Mouse (Mus musculus) embryo, embryonic 10.5 days (tissue): Measurements from ENCODE around the gene Dnajc22.
A peak's percentile ranks its signal among the peaks of the same experiment; 100 is the strongest.
"Not testable (repeated sequence)": the region's sequence is repeated elsewhere in the genome, so short reads cannot be mapped to it uniquely, and the experiment has no call there.

ENCODE experiments used
- DNase-seq: peaks from one replicate; pipeline ENCODE4 v3.0.0-alpha.2; 2015; ENCODE audit warnings: low spot score

Gene Dnajc22

DNA sequence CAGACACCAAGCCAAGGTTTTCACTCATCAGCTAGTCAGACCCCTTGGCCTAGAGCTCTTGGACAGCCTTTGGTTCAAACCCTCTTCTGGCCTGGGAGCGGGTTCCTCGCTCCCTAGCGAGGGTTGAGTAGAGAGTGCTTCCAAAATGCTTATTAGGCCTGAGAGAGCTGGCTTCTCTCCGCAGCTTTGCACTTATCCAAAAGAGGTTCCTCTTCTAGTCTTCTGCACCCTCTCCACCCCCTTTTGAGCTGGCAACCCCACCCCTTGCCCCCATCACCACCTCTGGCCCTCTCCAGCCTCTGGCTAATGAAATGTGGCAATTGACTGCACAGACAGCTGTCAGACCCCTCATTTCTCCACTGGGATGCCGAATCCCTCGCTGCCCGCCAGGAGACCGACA lies at the start of gene Dnajc22:
Dnajc22 (plus strand) TSS at position 301 of the 400 bp plus-strand sequence.
- no peak for DNase-seq

GRCm38 (mm10) chr15:99044854-99045253 lies 48.1 kb upstream of the Dnajc22 start:
- peak; percentile 49 for DNase-seq

DNA sequence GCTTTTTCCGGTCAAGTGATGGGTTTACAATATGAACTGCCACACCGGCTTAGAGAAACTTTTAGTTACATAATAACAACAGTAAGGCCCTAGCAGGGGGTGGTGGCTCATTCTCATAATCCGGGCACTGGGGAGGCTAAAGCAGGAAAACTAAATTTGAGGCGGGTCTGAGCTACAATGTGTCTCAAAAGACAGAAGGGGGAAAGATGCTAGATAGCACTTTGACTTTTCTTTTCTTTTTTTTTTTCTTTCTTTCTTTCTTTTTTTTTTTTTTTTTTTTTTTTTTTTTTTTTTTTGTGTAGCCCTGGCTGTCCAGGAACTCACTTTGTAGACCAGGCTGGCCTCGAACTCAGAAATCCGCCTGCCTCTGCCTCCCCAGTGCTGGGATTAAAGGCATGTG lies 47.2 kb upstream of the Dnajc22 start:
- not testable (repeated sequence) for DNase-seq

DNA sequence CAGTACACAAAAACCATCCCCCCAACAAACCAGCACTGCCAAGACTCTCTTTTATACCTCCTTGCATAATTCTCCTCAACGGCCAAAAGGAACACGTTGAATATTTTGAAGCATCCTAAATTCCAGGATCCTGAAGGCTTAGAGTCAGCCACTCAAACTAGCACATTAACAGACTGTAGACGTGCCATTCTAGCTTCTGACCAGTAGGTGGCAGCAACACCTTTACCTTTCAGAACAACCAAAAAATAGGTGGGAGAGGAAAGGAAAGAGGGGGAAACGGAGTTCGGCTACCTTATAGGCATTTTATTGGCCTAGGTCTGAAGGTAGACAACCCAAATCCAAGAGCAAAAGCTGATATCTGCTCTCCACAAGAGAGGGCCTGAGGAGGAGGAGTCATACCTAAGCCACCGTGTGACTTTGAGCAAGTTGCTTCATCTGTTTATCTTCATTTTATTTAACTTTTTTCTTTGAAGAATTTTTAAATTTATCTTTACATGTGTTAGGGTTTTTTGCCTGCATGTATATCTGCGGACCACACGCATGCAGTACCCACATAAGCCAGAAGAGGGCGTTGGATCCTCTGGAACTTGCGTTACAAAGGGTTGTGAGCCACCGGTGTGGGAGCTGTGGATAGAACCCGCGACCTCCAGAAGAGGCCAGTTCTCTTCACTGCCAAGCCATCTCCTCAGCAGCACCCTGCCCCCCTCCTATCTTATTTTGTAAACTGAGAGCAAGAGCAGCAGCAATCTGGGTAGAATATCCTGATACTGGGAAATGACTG lies 43.3 kb upstream of the Dnajc22 start:
- DNase-seq: peak; percentile 89

DNA sequence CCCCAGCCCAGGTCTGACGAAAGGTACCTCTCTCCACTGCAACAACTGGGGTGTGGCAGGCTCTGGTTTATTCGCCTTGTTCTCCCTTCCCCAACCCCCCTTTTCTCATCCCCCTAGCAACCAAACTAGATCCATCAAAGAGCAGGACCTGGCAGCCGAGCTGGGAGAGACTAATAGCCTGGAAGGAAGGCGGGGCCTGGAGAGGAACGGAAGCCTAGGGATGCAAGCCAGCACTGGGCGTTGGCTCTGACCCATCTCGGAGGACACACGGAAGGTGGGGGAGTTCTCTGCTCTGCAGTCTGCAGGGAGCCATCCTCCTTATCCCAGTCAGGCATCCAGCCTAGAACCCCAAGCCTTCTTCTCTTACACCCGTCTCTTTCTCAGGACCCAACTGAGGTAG lies 39.6 kb upstream of the Dnajc22 start:
- peak; percentile 46 for DNase-seq

DNA sequence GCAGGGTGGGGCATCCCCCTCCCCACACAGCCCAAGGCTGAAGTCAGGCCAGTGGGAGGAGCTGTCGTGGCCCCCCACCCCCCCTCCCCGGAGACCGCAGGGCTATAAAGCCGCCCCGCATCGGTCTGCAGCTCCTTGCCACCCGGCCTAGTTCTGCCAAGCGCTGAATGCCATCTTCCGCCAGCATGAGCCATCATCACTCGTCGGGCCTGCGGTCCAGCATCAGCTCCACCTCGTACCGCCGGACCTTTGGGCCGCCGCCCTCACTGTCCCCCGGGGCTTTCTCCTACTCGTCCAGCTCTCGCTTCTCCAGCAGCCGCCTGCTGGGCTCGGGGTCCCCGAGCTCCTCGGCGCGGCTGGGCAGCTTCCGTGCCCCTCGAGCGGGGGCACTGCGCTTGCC lies 37.9 kb upstream of the Dnajc22 start, which contains the start of gene Prph:
Prph (plus strand) TSS at position 135 of the 400 bp plus-strand sequence.
- DNase-seq: no peak

DNA sequence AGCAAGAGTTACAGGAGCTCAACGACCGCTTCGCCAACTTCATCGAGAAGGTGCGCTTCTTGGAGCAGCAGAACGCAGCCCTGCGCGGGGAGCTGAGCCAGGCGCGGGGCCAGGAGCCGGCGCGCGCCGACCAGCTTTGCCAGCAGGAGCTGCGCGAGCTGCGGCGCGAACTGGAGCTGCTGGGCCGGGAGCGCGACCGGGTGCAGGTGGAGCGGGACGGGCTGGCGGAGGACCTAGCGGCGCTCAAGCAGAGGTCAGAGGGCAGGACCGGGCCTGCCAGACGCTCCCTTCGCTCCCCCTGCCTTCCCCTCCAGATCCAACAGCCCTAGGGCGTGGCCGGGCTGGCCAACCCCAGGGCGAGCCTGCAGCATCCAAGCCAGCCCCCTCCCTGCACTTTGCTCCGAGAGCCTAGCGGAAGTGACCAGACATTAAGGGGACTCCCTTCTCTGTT lies 37.4 kb upstream of the Dnajc22 start:
- DNase-seq: peak; percentile 61

- DNase-seq: peak; percentile 71
Observed at GRCm38 (mm10) chr15:99056332-99056731, 36.6 kb upstream of the Dnajc22 start.

DNA sequence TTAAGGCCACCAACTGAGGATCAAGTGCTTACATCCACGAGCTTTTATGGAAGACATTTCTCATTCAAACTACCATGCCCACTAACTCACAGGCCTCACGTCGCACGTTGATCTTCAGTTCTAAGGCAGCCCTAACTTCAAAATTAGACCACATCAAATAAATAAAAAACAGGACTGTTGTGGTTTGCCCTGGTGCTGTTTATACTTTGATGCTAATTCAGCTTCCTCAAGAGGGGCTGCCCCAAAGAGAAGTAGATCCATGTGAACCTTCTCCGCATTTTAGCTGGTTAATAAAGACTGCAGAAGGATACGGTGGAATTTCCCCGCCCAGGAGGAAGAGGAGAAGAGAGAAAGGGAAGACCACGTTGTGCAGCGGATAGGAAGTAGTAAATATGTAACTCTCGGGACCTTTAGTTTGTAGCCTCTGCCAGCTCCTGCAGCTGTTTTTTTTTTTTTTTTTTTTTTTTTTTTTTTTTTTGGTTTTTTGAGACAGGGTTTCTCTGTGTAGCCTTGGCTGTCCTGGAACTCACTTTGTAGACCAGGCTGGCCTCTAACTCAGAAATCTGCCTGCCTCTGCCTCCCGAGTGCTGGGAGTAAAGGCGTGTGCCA lies 27.3 kb upstream of the Dnajc22 start:
- no peak for DNase-seq

GRCm38 (mm10) chr15:99071988-99072387 lies 21.0 kb upstream of the Dnajc22 start:
- no peak for DNase-seq

DNA sequence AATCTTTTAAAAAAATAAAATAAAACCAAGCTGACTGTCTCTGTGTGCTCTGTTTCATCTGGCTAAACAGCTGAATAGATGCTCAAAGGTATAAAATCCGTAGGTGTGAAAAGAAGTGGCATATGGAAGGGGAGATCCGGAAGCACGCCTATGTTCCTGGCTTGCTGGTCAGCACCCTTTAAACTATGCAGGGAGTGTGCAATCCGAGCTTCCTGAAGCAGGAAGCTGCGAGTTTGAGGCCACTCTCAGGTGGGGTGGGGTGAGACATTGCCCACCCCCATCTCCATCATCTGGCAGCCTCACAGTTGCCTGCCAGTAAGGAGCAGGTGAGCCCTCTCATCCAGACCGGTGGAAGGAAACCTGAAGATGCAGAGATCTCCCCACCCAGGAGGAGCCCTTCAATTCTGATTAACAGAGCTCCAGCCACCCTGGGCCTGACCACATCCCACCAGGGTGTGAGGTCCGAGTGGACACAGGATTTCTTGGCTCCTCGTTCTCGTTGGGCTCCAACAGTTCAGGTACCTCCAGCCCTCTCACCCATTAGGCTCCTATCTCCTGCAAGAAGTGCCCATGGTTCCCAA lies 18.9 kb upstream of the Dnajc22 start, which contains the start of gene Troap:
Troap (plus strand) TSS at position 557 of the 581 bp plus-strand sequence.
- DNase-seq: no peak

DNA sequence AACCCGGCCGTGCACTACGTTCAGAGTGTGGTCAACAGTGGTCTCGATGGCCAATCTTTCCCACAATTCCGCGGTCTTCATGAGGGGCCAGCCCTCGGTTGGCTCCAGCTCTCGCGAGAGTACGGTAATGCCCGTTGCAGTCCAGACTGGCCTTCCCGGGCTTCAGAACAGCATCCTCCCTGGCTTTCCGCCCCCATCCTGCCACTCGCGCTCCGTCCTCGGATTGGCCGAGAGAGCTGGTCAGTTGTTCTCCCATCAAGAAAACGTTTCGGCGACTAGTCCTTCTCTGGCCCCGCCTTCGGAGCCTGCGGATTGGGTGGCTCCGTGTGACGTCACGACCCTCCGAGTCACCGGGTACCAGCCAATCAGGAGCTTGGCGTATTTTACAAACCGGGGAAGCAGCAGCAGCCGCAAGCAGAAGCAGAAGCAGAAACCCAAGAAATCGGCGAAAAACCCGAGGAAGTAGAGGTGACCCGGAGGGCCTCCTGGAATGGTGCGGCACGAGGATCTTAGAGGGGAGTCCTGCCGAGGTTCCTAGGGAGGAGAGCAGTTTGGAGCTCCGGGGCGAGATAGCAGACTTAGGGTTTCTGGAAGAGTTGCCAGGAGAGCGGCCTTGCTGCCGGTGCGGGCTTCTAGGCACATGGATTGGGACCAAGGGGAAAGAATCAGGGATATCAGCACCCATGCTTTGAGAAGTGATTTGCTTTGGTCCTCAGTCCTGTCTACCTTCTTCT lies 18.2 kb upstream of the Dnajc22 start:
- DNase-seq: peak; percentile 99

- DNase-seq: peak; percentile 72
Observed at GRCm38 (mm10) chr15:99076011-99076410, 17.0 kb upstream of the Dnajc22 start.

DNA sequence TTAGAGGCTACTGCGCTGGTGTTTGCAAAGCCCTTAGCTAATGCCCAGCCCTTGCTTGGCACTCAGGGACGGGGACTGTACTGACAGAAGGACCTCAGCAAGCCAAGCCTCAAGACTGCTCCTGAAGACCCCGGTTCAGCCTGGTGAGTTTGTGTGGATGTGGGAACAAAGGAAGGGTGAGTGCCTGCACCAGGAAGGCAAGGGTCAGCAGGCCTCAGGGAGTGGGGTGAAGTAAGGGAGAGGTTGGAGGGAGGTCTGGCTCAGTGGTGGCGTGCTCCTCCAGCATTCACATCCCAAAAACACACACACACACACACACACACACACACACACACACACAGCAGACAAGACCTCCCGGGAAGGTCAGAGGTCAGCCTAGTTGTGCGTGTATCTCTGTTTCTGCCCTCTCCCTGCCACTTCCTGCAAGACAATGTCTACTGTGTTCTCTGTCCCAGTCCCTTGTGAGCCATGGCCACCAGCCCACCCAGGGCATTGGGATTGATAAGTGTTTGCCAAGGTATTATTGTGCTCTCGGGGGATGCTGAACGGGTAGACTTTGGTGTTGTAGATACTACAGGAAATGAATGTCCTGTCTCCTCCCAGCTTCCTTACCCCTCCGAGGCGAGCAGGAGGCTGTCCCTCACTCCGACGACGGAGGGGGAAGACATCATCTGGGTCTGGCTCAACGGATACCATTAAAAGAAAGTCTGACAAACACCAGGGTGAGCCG lies 14.6 kb upstream of the Dnajc22 start:
- DNase-seq: no peak

DNA sequence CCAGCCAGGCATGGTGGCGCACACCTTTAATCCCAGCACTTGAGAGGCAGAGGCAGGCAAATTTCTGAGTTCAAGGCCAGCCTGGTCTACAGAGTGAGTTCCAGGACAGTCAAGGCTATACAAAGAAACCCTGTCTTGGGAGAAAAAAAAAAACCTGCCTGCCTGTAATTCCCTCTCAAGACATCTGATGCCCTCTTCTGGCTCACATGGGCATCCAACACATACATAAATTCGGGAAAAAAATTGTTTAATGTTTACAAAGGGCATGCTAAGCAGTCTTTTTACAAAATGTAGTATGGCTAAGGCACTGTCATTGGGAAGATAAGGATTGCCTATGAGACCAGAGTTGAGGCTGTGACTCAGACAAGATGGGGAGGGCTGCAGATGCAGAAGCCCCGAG lies 13.2 kb upstream of the Dnajc22 start:
- DNase-seq: no peak

DNA sequence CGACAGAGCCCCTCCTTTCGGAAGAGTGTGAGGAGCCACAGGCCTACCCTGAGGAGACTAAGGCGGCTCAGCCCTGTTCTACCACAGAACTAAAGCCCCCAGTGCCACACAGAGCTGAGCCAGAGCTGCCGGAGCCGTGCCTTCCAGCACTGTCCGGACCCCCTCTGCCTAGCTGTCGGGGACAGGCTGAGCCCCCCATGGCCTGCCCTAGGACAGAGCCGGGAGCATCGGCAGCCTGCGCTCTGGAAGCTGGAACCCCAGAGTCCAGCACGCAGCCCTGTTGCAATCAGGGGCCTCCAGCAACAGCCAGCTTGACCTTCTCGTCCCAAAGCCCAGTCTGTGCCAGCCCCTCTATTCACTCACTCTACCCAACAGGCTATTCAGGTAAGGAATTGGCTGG lies 10.6 kb upstream of the Dnajc22 start:
- DNase-seq: no peak

GRCm38 (mm10) chr15:99082840-99083239 lies 10.1 kb upstream of the Dnajc22 start:
- no peak for DNase-seq

- peak; percentile 73 for DNase-seq
Observed at GRCm38 (mm10) chr15:99083258-99083657, 9.7 kb upstream of the Dnajc22 start.

DNA sequence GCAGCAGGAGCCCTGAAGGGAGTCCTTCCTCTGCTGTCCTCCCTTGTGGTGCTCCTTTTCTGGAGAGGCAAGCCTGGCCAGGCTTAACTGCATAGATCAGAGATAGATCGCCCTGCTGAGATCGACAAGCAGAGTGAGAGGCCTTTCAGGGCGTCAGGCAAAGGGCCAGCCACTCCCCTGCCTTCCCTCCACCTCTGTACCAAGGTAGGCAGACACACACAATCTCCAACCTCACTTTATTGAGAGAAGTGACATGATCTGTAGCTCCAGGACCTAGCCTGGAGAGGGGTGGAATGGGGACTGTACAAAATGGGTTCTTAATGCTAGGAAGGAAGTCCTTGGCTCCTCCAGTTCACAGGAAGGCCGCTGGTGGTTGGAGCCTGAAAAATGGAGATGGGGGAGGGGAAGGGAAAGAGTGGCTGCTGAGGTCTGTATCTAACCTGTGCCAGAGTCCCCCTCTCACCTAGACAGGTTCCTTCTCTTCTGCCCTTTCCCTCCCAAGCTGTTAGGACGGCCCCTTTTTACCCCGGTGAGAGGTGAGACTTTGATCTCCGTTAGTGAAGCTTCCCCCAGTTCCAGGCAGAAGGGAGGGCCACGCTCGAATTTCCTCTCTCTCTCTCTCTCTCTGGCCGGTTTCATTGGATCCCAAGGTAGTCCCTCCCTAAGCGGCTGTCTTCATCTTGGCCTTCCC lies 9.0 kb upstream of the Dnajc22 start:
- peak; percentile 54 for DNase-seq

GRCm38 (mm10) chr15:99084618-99085017 lies 8.4 kb upstream of the Dnajc22 start:
- no peak for DNase-seq

GRCm38 (mm10) chr15:99085997-99086396 lies 7.0 kb upstream of the Dnajc22 start:
- DNase-seq: no peak
